Mouse (Mus musculus) liver, postnatal 0 days (tissue): Measurements from ENCODE around the gene Atxn3.

ENCODE experiments used
- CTCF ChIP-seq: sonication (generic); IDR thresholded peaks from 2 replicates; pipeline ENCODE4 v1.5.1; 2016; ENCODE audit warnings: antibody characterized with exemption, low read depth
- EP300 ChIP-seq: IDR thresholded peaks from 2 replicates; pipeline ENCODE4 v1.6.1; 2016; ENCODE audit warnings: antibody characterized with exemption, low read depth, mild to moderate bottlenecking

DNA sequence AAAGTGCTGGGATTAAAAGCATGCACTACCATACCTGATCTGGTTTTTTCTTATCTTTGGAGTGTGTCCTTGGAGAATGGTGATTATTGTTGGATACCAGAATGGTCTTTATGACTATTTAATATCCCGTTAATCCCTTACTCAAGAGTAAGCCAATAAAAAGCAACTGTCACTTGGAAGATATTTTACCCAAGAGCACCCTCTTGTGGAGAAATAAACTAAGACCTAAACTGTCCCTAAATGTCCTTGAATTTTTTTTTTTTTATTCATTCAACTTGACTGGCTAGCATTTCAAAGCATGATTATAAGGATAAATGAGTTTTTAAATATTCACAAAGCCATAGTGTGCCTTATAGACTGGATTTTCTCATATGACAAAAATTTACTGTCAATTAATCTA is 82.9 kb downstream of the Atxn3 start:
- TF ChIP-seq EP300 (no peak), CTCF (peak; percentile 53)
